Mouse (Mus musculus) CD8-positive naive resting alpha-beta T cell, adult 57 days (primary cell): ENCODE data around the gene Olfr1164. TPM values are rescaled to one million over a fixed set of nuclear protein-coding genes. Genes with fewer than 3 reads are reported as not detected.

Experiments
- total RNA-seq: library from RNA; stranded (reverse); gene quantifications from one replicate; pipeline ENCODE4 v1.2.4, GENCODE M21; 2023

The Olfr1164 gene
- total RNA-seq, result not detected

DNA sequence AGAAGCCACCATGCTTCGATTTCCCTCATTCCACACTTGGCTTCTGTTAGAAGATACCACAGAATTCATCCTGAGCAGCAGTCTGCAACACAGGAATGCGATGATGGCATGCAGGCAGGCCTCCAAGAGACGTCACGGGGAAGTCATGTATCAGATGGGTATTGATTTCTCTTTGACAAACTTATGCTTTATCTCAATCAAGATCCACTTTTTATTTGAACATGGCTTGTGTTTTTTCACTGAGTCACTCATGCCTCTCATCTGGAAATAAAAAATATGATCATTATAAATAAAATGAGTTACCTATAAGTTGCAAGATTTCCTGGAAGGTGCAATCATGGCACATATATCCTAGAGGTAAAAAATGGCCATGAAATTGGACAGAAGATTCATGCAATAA is at the start of gene Olfr1164:
Olfr1164 (minus strand) TSS at position 101 of the 400 bp plus-strand sequence.

DNA sequence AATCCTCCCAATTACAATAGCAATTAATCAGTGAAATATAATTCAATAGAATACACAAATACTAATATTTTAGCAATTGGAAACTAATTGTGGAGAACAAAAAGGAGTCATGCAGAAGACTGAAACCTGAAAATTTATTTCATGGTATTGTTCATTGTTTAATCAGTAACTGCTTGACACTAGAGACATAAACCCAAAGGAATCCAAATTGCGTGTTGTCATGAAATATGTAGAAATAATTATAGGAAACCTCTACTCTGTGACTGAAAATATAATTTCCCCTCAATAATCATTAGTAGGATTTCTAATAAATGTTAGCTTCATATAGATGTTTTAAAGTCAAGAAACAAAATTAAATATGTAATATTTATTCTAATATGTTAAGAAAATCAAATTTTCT is 34.4 kb upstream of the Olfr1164 start, which contains the start of gene Olfr1166:
Olfr1166 (minus strand) TSS at position 101 of the 400 bp plus-strand sequence.

DNA sequence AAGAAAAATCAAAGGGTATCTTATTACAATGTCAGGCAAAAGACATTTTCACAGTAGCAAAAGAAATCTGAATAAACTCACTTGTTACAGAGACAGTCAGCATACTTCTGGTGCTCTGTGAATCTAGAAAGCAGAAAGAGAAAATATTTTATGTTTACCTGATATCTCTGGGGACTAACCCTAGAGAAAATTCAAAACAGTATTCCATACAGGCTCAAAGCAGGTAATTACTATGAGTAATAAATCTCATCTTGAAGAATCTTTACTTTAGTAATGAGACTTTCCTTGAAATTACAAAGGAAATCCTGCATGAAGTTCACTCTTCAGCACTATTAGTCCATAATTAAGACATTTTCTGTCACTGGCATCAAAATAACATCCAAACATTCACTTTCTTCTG is 22.0 kb downstream of the Olfr1164 start, which contains the start of gene Olfr1163:
Olfr1163 (minus strand) TSS at position 101 of the 400 bp plus-strand sequence.

DNA sequence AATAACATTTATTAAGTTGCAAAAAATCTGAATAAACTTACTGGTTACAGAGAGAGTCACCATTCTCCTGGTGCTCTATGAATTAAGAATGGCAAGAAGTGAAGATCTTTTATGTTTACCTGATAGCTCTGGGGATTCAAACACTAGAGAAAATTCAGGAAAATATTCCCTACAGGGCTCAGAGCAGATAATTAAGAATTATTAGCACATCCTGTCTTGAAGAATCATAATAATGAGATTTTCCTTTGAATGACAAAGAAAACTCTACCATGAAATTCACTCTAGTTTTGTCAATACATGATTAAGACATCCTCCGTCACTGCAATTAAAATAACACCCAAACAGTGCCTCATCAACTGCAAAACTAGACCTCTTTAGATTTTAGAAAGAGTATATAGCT is 42.7 kb downstream of the Olfr1164 start, which contains the start of gene Olfr1162:
Olfr1162 (minus strand) TSS at position 101 of the 400 bp plus-strand sequence.

Other genes with a start within 250 kb of the Olfr1164 start
- gene Olfr1150-ps1, start 250.0 kb downstream of the Olfr1164 start, total RNA-seq, result not detected
- not detected for gene Olfr1151, start 238.1 kb downstream of the Olfr1164 start, total RNA-seq
- gene Olfr1152, start 227.5 kb downstream of the Olfr1164 start, total RNA-seq, result not detected
- not detected for gene Olfr1153, start 199.0 kb downstream of the Olfr1164 start, total RNA-seq
- not detected for gene Olfr1154, start 188.8 kb downstream of the Olfr1164 start, total RNA-seq
- not detected for gene Olfr1155, start 148.8 kb downstream of the Olfr1164 start, total RNA-seq
- gene Olfr1156, start 140.9 kb downstream of the Olfr1164 start, total RNA-seq, result not detected
- gene Olfr1157, start 125.7 kb downstream of the Olfr1164 start, total RNA-seq, result not detected
- gene Olfr74, start 119.3 kb downstream of the Olfr1164 start, total RNA-seq, result not detected
- not detected for gene Olfr1158, start 103.9 kb downstream of the Olfr1164 start, total RNA-seq
- gene Olfr1160, start 85.7 kb downstream of the Olfr1164 start, total RNA-seq, result not detected
- not detected for gene Olfr1161, start 71.2 kb downstream of the Olfr1164 start, total RNA-seq
- not detected for gene Olfr73, start 56.3 kb downstream of the Olfr1164 start, total RNA-seq
- not detected for gene Olfr1162, start 42.8 kb downstream of the Olfr1164 start, total RNA-seq
- not detected for gene Olfr1163, start 22.1 kb downstream of the Olfr1164 start, total RNA-seq
- not detected for gene Olfr1166, start 34.3 kb upstream of the Olfr1164 start, total RNA-seq
- gene Olfr1167, start 61.2 kb upstream of the Olfr1164 start, total RNA-seq, result not detected
- not detected for gene Olfr1168, start 87.9 kb upstream of the Olfr1164 start, total RNA-seq
- gene Olfr1170, start 134.4 kb upstream of the Olfr1164 start, total RNA-seq, result not detected
- not detected for gene Olfr1173, start 185.9 kb upstream of the Olfr1164 start, total RNA-seq
- gene Olfr1174-ps, start 221.2 kb upstream of the Olfr1164 start, total RNA-seq, result not detected
- not detected for gene Olfr1175-ps, start 233.2 kb upstream of the Olfr1164 start, total RNA-seq
- gene Olfr1176, start 242.8 kb upstream of the Olfr1164 start, total RNA-seq, result not detected